Mouse (Mus musculus) hindbrain, embryonic 14.5 days (tissue): ENCODE measurements around the gene Akr1c12. TPM values are rescaled to one million over a fixed set of nuclear protein-coding genes. Genes with fewer than 3 reads are reported as not detected.

Experiments used
- ATAC-seq: fragments of 200-750 bp; cut with Nextera tagmentation; 2 replicates; pipeline ENCODE4 v1.8.0; 2017; ENCODE audit warnings: moderate number of reproducible peaks, mild to moderate bottlenecking, moderate TSS enrichment, moderate library complexity; ENCODE audit not compliant: low FRiP score
- DNase-seq: peaks from one replicate; pipeline ENCODE4 v3.0.0-alpha.2; 2015; ENCODE audit warnings: low spot score
- H3K27ac ChIP-seq: fragments of 300-500 bp; sonication (generic); 2 replicates; pipeline ENCODE4 v1.5.1; 2014; ENCODE audit warnings: mild to moderate bottlenecking, moderate library complexity
- H3K27me3 ChIP-seq: fragments of 300-500 bp; sonication (generic); 2 replicates; pipeline ENCODE4 v1.6.1; 2014; ENCODE audit warnings: mild to moderate bottlenecking, low read length, mixed read lengths; ENCODE audit not compliant: control insufficient read depth, insufficient read depth
- H3K36me3 ChIP-seq: fragments of 300-500 bp; sonication (generic); replicated peaks from 2 replicates; pipeline ENCODE4 v1.6.1; 2014; ENCODE audit not compliant: control insufficient read depth, insufficient read depth
- H3K4me1 ChIP-seq: fragments of 300-500 bp; sonication (generic); replicated peaks from 2 replicates; pipeline ENCODE4 v1.6.1; 2014; ENCODE audit warnings: antibody characterized with exemption, low read length, mixed read lengths; ENCODE audit not compliant: control insufficient read depth, insufficient read depth
- H3K4me2 ChIP-seq: fragments of 300-500 bp; sonication (generic); replicated peaks from 2 replicates; pipeline ENCODE4 v1.6.1; 2014; ENCODE audit warnings: mild to moderate bottlenecking, moderate library complexity
- H3K4me3 ChIP-seq: fragments of 300-500 bp; sonication (generic); replicated peaks from 2 replicates; pipeline ENCODE4 v1.5.1; 2014; ENCODE audit warnings: mild to moderate bottlenecking, low read length
- H3K9ac ChIP-seq: fragments of 300-500 bp; sonication (generic); 2 replicates; pipeline ENCODE4 v1.6.1; 2014
- H3K9me3 ChIP-seq: fragments of 300-500 bp; sonication (generic); 2 replicates; pipeline ENCODE4 v1.6.1; 2016; ENCODE audit warnings: low read length; ENCODE audit not compliant: control insufficient read depth
- WGBS: fragments of 180-500 bp; shearing (Covaris S2); extraction: QIAGEN DNeasy Blood & Tissue Kit; methylation state at CpG from one replicate; pipeline ENCODE4 v1.1.7; 2014; 5-methylcytosine and 5-hydroxymethylcytosine counted together
- polyA plus RNA-seq: library from polyadenylated mRNA; unstranded; fragments of >200 nt; fragmentation: Nextera tagmentation; extraction: Ambion mirVana; gene quantifications from 2 replicates; pipeline ENCODE4 v1.2.1, GENCODE M21; 2014

The Akr1c12 gene
- polyA plus RNA-seq, 1 experiment from 2014 or later: 0.16 TPM

- Histone ChIP-seq H3K9ac (no peak within 1 kb of the TSS), H3K27me3 (no peaks in the 10 kb centered on the region), H3K4me3 (no peak within 1 kb of the TSS), H3K4me2 (no peak within 1 kb of the TSS), H3K27ac (no peak within 1 kb of the TSS), H3K4me1 (no peaks in the 10 kb centered on the region), H3K9me3 (no peaks in the 10 kb centered on the region), H3K36me3 (no peaks in the 10 kb centered on the region)
- ATAC-seq (no peak), DNase-seq (no peak)
- 88% methylated on average over 1 of the region's 1 CpGs for WGBS
Measured at GRCm38 (mm10) chr13:4228441-4228840, 50.8 kb downstream of the Akr1c12 start, which contains the start of gene Akr1c19. Akr1c19 (plus strand) TSS chr13:4228700.

Other genes with a start within 250 kb of the Akr1c12 start
- 0.55 and 0.95 TPM in 2 replicates for gene Akr1c14, start 230.4 kb downstream of the Akr1c12 start, polyA plus RNA-seq
- not detected in 2 replicates for gene Akr1c18, start 128.8 kb downstream of the Akr1c12 start, polyA plus RNA-seq
- 5.5 and 7.5 TPM in 2 replicates for gene Akr1c13, start 88.3 kb downstream of the Akr1c12 start, polyA plus RNA-seq
- 7.3 and 7.6 TPM in 2 replicates for gene Akr1c19, start 50.7 kb downstream of the Akr1c12 start, polyA plus RNA-seq
- gene Akr1c6, start 154.9 kb upstream of the Akr1c12 start, polyA plus RNA-seq: not detected in 2 replicates
- not detected in 2 replicates for gene Akr1c20, start 243.9 kb upstream of the Akr1c12 start, polyA plus RNA-seq